ENCODE assay signal across 18 mouse cellular contexts in the genomic region with DNA sequence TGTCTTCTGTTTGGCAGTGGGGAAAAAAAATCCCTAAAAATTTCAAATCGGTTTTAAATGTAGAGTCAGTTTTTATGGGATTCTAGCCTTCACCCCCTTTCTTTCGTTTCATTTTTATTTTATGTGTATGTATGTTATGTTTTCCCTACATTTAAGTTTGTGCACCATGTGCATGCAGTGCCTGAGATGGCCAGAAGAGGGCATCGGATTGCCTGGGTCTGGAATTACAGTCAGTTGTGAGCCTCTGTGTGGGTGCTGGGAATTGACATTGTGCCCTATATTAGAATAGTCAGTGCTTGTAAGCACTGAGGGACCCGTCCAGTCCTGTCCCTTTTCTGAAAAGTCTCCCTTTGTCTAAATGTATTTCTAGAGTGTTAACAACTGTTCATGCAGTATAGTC.
A peak's percentile ranks its signal among the peaks of the same experiment; 100 is the strongest.
DNase-seq lines count a peak whose midpoint lies in the region; ATAC-seq and TF ChIP-seq lines count a peak whose summit lies in the region.
"Had no signal": no experiment of that assay in that cellular context is flagged by ENCODE, and none has a peak within 500 bp of the region (broad histone marks: within the 10 kb centered on the region; RNA-seq: fewer than 3 reads in every experiment).

No protein-coding gene starts in this region.

- H3K4me3 ChIP-seq in limb, embryonic 11.5 days (ENCODE audit: low read depth, low read length) = no peak overlapping the region
- no peak overlapping the region for H3K4me3 ChIP-seq in limb, embryonic 10.5 days
- no peak overlapping the region for H3K4me3 ChIP-seq in E14TG2a.4 (replicated peaks; ENCODE audit: low read length)
- H3K4me3 ChIP-seq: limb, embryonic 15.5 days; midbrain, embryonic 12.5 days; neural tube, embryonic 12.5 days had no signal

- H3K4me2 ChIP-seq in limb, embryonic 11.5 days (ENCODE audit: low read depth, severe bottlenecking) = no peak overlapping the region
- H3K4me2 ChIP-seq: limb, embryonic 15.5 days; midbrain, embryonic 12.5 days; neural tube, embryonic 12.5 days had no signal

- H3K27ac ChIP-seq in limb, embryonic 11.5 days (replicated peaks; ENCODE audit: low read depth, low read length) = no peak overlapping the region
- no peak overlapping the region for H3K27ac ChIP-seq in limb, embryonic 10.5 days
- H3K27ac ChIP-seq: limb, embryonic 15.5 days; midbrain, embryonic 12.5 days; neural tube, embryonic 12.5 days had no signal

- H3K27me3 ChIP-seq in limb, embryonic 11.5 days (ENCODE audit: control insufficient read depth, insufficient read depth, low read length) = no peaks in the 10 kb centered on the region
- no peaks in the 10 kb centered on the region for H3K27me3 ChIP-seq in limb, embryonic 10.5 days (ENCODE audit: low read depth, poor library complexity, severe bottlenecking)
- H3K27me3 ChIP-seq in E14TG2a.4 (ENCODE audit: insufficient read depth, low read length) = no peaks in the 10 kb centered on the region
- H3K27me3 ChIP-seq: limb, embryonic 15.5 days; midbrain, embryonic 12.5 days; neural tube, embryonic 12.5 days had no signal

- TF ChIP-seq CTCF in E14TG2a.4 (conservative IDR thresholded peaks at IDR 0.05; ENCODE audit: low read length) = peak; percentile 63

- no peaks in the 10 kb centered on the region for H3K4me1 ChIP-seq in limb, embryonic 11.5 days (ENCODE audit: control insufficient read depth, insufficient read depth, low read length)
- H3K4me1 ChIP-seq in limb, embryonic 10.5 days = no peaks in the 10 kb centered on the region
- H3K4me1 ChIP-seq in E14TG2a.4 (replicated peaks; ENCODE audit: low read depth, low read length) = no peaks in the 10 kb centered on the region
- H3K4me1 ChIP-seq: limb, embryonic 15.5 days; midbrain, embryonic 12.5 days; neural tube, embryonic 12.5 days had no signal

- no peak overlapping the region for H3K9ac ChIP-seq in limb, embryonic 11.5 days (ENCODE audit: low read length)
- H3K9ac ChIP-seq: limb, embryonic 15.5 days; midbrain, embryonic 12.5 days; neural tube, embryonic 12.5 days had no signal

- H3K9me3 ChIP-seq in limb, embryonic 11.5 days (ENCODE audit: control insufficient read depth, low read length) = no peaks in the 10 kb centered on the region
- no peaks in the 10 kb centered on the region for H3K9me3 ChIP-seq in limb, embryonic 10.5 days (replicated peaks)
- no peaks in the 10 kb centered on the region for H3K9me3 ChIP-seq in E14TG2a.4 (ENCODE audit: low read length)
- H3K9me3 ChIP-seq: limb, embryonic 15.5 days; neural tube, embryonic 12.5 days had no signal

- no peak for ATAC-seq in limb, embryonic 11.5 days (ENCODE audit: insufficient number of reproducible peaks, low FRiP score, low TSS enrichment, low read depth)
- ATAC-seq: inflammation-experienced regulatory T-cells, adult 6 months had no signal

- 83% methylated on average over 4 of the region's 4 CpGs for WGBS in limb, embryonic 11.5 days
- WGBS in limb, embryonic 10.5 days = 84% methylated on average over 4 of the region's 4 CpGs

- peak; percentile 9 for DNase-seq in heart, adult 11 months
- no peak for DNase-seq in heart, postnatal 4 days
- DNase-seq in limb, embryonic 11.5 days (ENCODE audit: low spot score) = peak; percentile 21
- no peak for DNase-seq in limb, embryonic 10.5 days (ENCODE audit: low spot score)
- DNase-seq in ZHBTc4 (ENCODE audit: low read depth, low spot score) = peak; percentile 22
- DNase-seq in cerebellum, postnatal 36 days = no peak
- no peak for DNase-seq in adrenal gland, postnatal 14 days
- DNase-seq: adrenal gland, postnatal 10 days; cerebellum, adult 11-12 months; gastrocnemius, postnatal 25 days; kidney, postnatal 4 days; lung, adult 2 months; right cerebral cortex, adult 18-20 months had no signal

- no peaks in the 10 kb centered on the region for H3K36me3 ChIP-seq in limb, embryonic 11.5 days (ENCODE audit: control insufficient read depth, insufficient read depth, low read length)
- no peaks in the 10 kb centered on the region for H3K36me3 ChIP-seq in limb, embryonic 10.5 days
- H3K36me3 ChIP-seq in E14TG2a.4 (ENCODE audit: insufficient read depth, low read length) = no peaks in the 10 kb centered on the region
- H3K36me3 ChIP-seq: limb, embryonic 15.5 days; midbrain, embryonic 12.5 days; neural tube, embryonic 12.5 days had no signal

Comparison
In these comparisons a context has a peak if more than half of its experiments do, and no peak if none do; other contexts are left out.
1. DNase-seq: peak in heart, adult 11 months (single experiment), limb, embryonic 11.5 days (single experiment) and ZHBTc4 (single experiment); none in heart, postnatal 4 days (single experiment), limb, embryonic 10.5 days (single experiment), cerebellum, postnatal 36 days (0 of 2) and adrenal gland, postnatal 14 days (single experiment).